Mouse (Mus musculus): ENCODE measurements around the gene Esrp2.

The Esrp2 gene

GRCm38 (mm10) chr8:106123443-106123842 lies 13.3 kb downstream of the Esrp2 start:
- no peak for DNase-seq (ENCODE audit: low spot score)

GRCm38 (mm10) chr8:106115897-106116296 lies 20.9 kb downstream of the Esrp2 start:
- DNase-seq (ENCODE audit: low spot score): peak; percentile 54

DNA sequence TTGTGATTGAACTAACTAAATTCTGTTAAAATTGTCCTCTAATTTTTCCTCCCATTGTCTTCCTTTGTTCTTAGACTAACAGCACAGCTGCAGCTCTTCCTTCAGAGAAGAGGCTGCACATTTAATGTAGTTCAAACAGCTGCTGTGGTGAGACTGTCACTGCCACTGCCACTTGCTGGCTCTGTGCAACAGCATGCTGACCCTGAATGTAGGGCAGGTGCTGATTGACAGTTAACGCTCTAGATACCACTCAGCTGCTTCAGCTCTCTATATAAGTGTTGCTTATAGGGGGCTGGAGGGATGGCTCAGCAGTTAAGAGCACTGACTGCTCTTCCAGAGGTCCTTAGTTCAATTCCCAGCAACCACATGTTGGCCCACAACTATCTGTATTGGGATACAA lies 24.3 kb downstream of the Esrp2 start:
- DNase-seq (ENCODE audit: low spot score): no peak

DNA sequence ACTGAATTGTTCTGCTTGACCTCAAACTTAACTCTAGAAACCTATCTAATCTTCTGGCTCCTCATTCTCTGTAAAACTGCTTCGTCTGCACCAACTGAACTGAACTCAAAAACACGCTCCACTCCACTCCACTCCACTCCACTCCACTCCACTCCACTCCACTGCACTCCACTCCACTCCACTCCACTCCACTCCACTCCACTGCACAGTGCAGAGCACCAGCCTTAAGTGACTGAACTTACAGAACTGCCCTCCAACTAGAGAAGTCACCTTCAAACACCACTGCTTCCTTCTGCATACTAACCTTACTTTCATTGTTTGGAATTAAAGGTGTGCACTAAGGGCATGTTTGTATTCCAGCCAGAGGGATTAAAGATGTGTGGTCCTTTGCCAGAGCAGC lies 24.7 kb downstream of the Esrp2 start:
- DNase-seq (ENCODE audit: low spot score): no peak

DNA sequence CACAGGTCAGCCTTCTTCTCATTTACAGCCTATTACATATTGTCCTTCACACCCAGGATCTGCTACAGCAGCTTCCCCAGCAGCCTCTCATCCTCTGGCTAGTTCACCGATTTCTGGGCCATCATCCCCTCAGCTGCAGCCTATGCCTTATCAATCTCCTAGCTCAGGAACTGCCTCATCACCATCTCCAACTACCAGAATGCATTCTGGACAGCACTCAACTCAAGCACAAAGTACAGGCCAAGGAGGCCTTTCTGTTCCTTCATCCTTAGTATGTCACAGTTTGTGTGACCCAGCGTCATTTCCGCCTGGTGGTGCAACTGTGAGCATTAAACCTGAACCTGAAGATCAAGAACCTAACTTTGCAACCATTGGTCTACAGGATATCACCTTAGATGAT lies 28.0 kb downstream of the Esrp2 start:
- DNase-seq (ENCODE audit: low spot score): no peak

DNA sequence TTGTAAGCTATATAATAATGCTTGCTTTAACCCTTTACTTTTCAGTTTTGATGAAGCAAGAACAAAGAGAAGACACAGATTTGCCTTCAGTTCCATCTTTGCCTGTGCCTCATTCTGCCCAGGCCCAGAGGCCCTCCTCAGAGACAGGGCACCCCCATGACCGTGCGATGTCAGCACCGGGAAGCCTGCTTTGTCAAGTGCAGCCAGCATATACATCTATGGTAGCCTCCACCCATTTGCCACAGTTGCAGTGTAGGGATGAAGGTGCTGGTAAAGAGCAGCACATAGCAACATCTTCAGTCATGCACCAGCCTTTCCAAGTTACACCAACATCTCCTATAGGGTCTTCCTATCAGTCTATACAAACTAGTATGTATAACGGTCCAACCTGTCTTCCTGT lies 28.7 kb downstream of the Esrp2 start:
- no peak for DNase-seq (ENCODE audit: low spot score)

GRCm38 (mm10) chr8:106106193-106106592 lies 30.6 kb downstream of the Esrp2 start:
- no peak for DNase-seq (ENCODE audit: low spot score)

DNA sequence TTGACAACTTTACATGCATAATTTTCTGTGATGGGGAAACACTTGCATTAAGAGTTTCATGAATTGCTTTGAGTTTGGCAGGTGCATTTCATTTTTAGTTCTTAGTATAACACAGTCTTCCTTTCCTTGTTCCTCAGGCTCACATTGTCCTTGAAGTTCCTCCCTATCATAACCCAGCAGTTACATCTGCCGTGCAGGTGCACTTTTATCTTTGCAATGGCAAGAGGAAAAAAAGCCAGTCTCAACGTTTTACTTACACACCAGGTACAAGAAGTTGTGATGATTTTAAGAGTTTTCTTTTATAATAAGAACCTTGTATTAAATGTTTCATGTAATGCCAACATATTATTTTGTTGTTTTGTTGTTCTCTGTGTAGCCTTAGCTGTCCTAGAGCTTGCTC lies 32.9 kb downstream of the Esrp2 start:
- DNase-seq (ENCODE audit: low spot score): no peak

- DNase-seq (ENCODE audit: low spot score): no peak
Observed at GRCm38 (mm10) chr8:106102321-106102720, 34.5 kb downstream of the Esrp2 start.

Measured in T-cell, adult 2 months (primary cell).